Mouse (Mus musculus) stomach, postnatal 0 days (tissue): ENCODE measurements around the gene Lim2.

Experiments used
- CTCF ChIP-seq: IDR thresholded peaks from 2 replicates; pipeline ENCODE4 v1.5.1; 2016; ENCODE audit warnings: antibody characterized with exemption, low read depth, mild to moderate bottlenecking, moderate library complexity
- EP300 ChIP-seq: optimal IDR thresholded peaks from 2 replicates; pipeline ENCODE3; 2016; ENCODE audit warnings: antibody characterized with exemption

DNA sequence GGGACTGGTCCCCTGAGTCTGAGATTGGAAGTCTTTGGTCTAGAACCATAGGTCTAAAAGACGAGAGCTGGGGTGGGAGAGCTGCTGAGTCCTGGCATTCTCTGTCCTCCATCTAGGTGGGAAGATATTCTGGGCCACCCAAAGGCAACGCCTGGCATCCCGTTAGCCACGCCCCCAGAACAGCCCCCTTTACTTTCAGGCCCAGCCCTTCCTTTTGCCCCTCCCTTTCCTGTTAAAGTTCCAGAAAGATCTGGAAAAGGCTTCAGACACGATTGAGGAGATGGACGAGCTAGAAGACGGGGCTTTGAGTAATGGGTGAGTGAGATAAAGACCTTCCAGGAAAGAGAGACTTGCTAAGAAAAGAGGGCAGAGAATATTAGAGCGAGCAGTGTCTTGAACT, at the start of gene Lim2:
- no peak for TF ChIP-seq CTCF
- TF ChIP-seq EP300, result no peak
